Mouse (Mus musculus): Measurements from ENCODE around the gene Senp5. TPM values are rescaled to one million over a fixed set of nuclear protein-coding genes. Genes with fewer than 3 reads are reported as not detected.

The Senp5 gene
- polyA plus RNA-seq, 1 experiment, result 8.0 TPM

GRCm38 (mm10) chr16:31932840-31933697 lies 70.0 kb downstream of the Senp5 start:
- Histone ChIP-seq H3K4me3 (peak overlapping the region; percentile 20), H3ac (ENCODE audit: control insufficient read depth, insufficient read length) (no peak overlapping the region), H3K4me2 (ENCODE audit: low read depth) (peak overlapping the region; percentile 87), H3K36me3 (ENCODE audit: control insufficient read depth, insufficient read depth) (no peaks in the 10 kb centered on the region), H3K79me2 (ENCODE audit: control insufficient read depth, insufficient read depth) (no peaks in the 10 kb centered on the region), H3K27me3 (ENCODE audit: control insufficient read depth, insufficient read depth, insufficient read length) (no peaks in the 10 kb centered on the region)
- TF ChIP-seq SRF (IDR thresholded peaks at IDR 0.05; ENCODE audit: control insufficient read depth, insufficient read length, low read depth) (no peak), CEBPB (IDR thresholded peaks at IDR 0.05; ENCODE audit: insufficient read depth, poor library complexity, severe bottlenecking) (peak; percentile 51; the same call in 1 of the 2 replicates), MYOD1 (IDR thresholded peaks at IDR 0.05; ENCODE audit: control insufficient read depth in 1 of 3, insufficient read length in 2 of 3, low read depth in 2 of 3) (peak in 2 of 3 experiments; percentile 83 to 84), TCF3 (IDR thresholded peaks at IDR 0.05; ENCODE audit: insufficient read length, low read depth) (no peak), POLR2A (IDR thresholded peaks at IDR 0.05; ENCODE audit: insufficient read length, low read depth) (peak; percentile 61), MYOG (IDR thresholded peaks at IDR 0.05; ENCODE audit: control insufficient read depth in 1 of 3, insufficient read depth in 1 of 3, insufficient read length in 2 of 3, low read depth in 2 of 3) (peak; percentile 38 to 91 (median 86)), POLR2AphosphoS2 (IDR thresholded peaks at IDR 0.05; ENCODE audit: insufficient read length, low read depth) (peak; percentile 28)

GRCm38 (mm10) chr16:31932255-31932654 lies 70.8 kb downstream of the Senp5 start:
- Histone ChIP-seq H3K4me2 (ENCODE audit: low read depth) (peak overlapping the region; percentile 87), H3K79me2 (ENCODE audit: control insufficient read depth, insufficient read depth) (no peaks in the 10 kb centered on the region), H3K27me3 (ENCODE audit: control insufficient read depth, insufficient read depth, insufficient read length) (no peaks in the 10 kb centered on the region), H3ac (ENCODE audit: control insufficient read depth, insufficient read length) (no peak overlapping the region), H3K4me3 (no peak overlapping the region), H3K36me3 (ENCODE audit: control insufficient read depth, insufficient read depth) (no peaks in the 10 kb centered on the region)
- TF ChIP-seq MYOD1 (IDR thresholded peaks at IDR 0.05; ENCODE audit: control insufficient read depth in 1 of 3, insufficient read length in 2 of 3, low read depth in 2 of 3), result no peak
- no peak for TF ChIP-seq REST (IDR thresholded peaks at IDR 0.05; ENCODE audit: insufficient read depth, insufficient read length)
- no peak for TF ChIP-seq POLR2AphosphoS2 (IDR thresholded peaks at IDR 0.05; ENCODE audit: insufficient read length, low read depth)
- TF ChIP-seq POLR2A (IDR thresholded peaks at IDR 0.05; ENCODE audit: insufficient read length, low read depth), result no peak
- no peak for TF ChIP-seq MAX (IDR thresholded peaks at IDR 0.05; ENCODE audit: low read depth)
- no peak for TF ChIP-seq MYOG (IDR thresholded peaks at IDR 0.05; ENCODE audit: control insufficient read depth in 1 of 3, insufficient read depth in 1 of 3, insufficient read length in 2 of 3, low read depth in 2 of 3)
- no peak for TF ChIP-seq USF1 (IDR thresholded peaks at IDR 0.05; ENCODE audit: low read depth)
- TF ChIP-seq TCF3 (IDR thresholded peaks at IDR 0.05; ENCODE audit: insufficient read length, low read depth), result no peak
- no peak for TF ChIP-seq CEBPB (IDR thresholded peaks at IDR 0.05; ENCODE audit: insufficient read depth, poor library complexity, severe bottlenecking)
- TF ChIP-seq SRF (IDR thresholded peaks at IDR 0.05; ENCODE audit: control insufficient read depth, insufficient read length, low read depth), result no peak
- no peak for TF ChIP-seq E2F4 (IDR thresholded peaks at IDR 0.05; ENCODE audit: insufficient read depth)
- TF ChIP-seq TCF12 (IDR thresholded peaks at IDR 0.05; ENCODE audit: insufficient read depth, poor library complexity, severe bottlenecking), result no peak

GRCm38 (mm10) chr16:31931330-31931729 lies 71.8 kb downstream of the Senp5 start:
- Histone ChIP-seq H3K36me3 (ENCODE audit: control insufficient read depth, insufficient read depth) (no peaks in the 10 kb centered on the region), H3K79me2 (ENCODE audit: control insufficient read depth, insufficient read depth) (no peaks in the 10 kb centered on the region), H3K4me3 (no peak overlapping the region), H3ac (ENCODE audit: control insufficient read depth, insufficient read length) (no peak overlapping the region), H3K27me3 (ENCODE audit: control insufficient read depth, insufficient read depth, insufficient read length) (no peaks in the 10 kb centered on the region), H3K4me2 (ENCODE audit: low read depth) (no peak overlapping the region)
- no peak for TF ChIP-seq E2F4 (IDR thresholded peaks at IDR 0.05; ENCODE audit: insufficient read depth)
- TF ChIP-seq TCF12 (IDR thresholded peaks at IDR 0.05; ENCODE audit: insufficient read depth, poor library complexity, severe bottlenecking), result no peak
- TF ChIP-seq MYOG (IDR thresholded peaks at IDR 0.05; ENCODE audit: control insufficient read depth in 1 of 3, insufficient read depth in 1 of 3, insufficient read length in 2 of 3, low read depth in 2 of 3), result no peak
- no peak for TF ChIP-seq MYOD1 (IDR thresholded peaks at IDR 0.05; ENCODE audit: control insufficient read depth in 1 of 3, insufficient read length in 2 of 3, low read depth in 2 of 3)
- no peak for TF ChIP-seq MAX (IDR thresholded peaks at IDR 0.05; ENCODE audit: low read depth)
- TF ChIP-seq SRF (IDR thresholded peaks at IDR 0.05; ENCODE audit: control insufficient read depth, insufficient read length, low read depth), result no peak

GRCm38 (mm10) chr16:31927412-31927811 lies 75.7 kb downstream of the Senp5 start:
- no peaks in the 10 kb centered on the region for H3K79me2 ChIP-seq (ENCODE audit: control insufficient read depth, insufficient read depth)
- no peak overlapping the region for H3ac ChIP-seq (ENCODE audit: control insufficient read depth, insufficient read length)
- no peak for TF ChIP-seq E2F4 (IDR thresholded peaks at IDR 0.05; ENCODE audit: insufficient read depth)
- no peak for TF ChIP-seq SRF (IDR thresholded peaks at IDR 0.05; ENCODE audit: control insufficient read depth, insufficient read length, low read depth)
- no peak for TF ChIP-seq CEBPB (IDR thresholded peaks at IDR 0.05; ENCODE audit: insufficient read depth, poor library complexity, severe bottlenecking)
- no peak for TF ChIP-seq REST (IDR thresholded peaks at IDR 0.05; ENCODE audit: insufficient read depth, insufficient read length)
- no peak overlapping the region for H3K4me2 ChIP-seq (ENCODE audit: low read depth)
- H3K36me3 ChIP-seq (ENCODE audit: control insufficient read depth, insufficient read depth), result no peaks in the 10 kb centered on the region
- H3K4me3 ChIP-seq, result no peak overlapping the region
- peaks cover 2% of the 10 kb centered on the region for H3K27me3 ChIP-seq (ENCODE audit: control insufficient read depth, insufficient read depth, insufficient read length)

- peaks cover 4% of the 10 kb centered on the region for H3K27me3 ChIP-seq (ENCODE audit: control insufficient read depth, insufficient read depth, insufficient read length)
These were observed 76.4 kb downstream of the Senp5 start for GRCm38 (mm10) chr16:31926547-31927182.

More at GRCm38 (mm10) chr16:31926547-31927182, 76.4 kb downstream of the Senp5 start:
- Histone ChIP-seq H3K4me3 (no peak overlapping the region), H3K36me3 (ENCODE audit: control insufficient read depth, insufficient read depth) (no peaks in the 10 kb centered on the region), H3K79me2 (ENCODE audit: control insufficient read depth, insufficient read depth) (no peaks in the 10 kb centered on the region), H3ac (ENCODE audit: control insufficient read depth, insufficient read length) (no peak overlapping the region), H3K4me2 (ENCODE audit: low read depth) (no peak overlapping the region)
- no peak for TF ChIP-seq E2F4 (IDR thresholded peaks at IDR 0.05; ENCODE audit: insufficient read depth)
- no peak for TF ChIP-seq POLR2A (IDR thresholded peaks at IDR 0.05; ENCODE audit: insufficient read length, low read depth)
- no peak for TF ChIP-seq TCF3 (IDR thresholded peaks at IDR 0.05; ENCODE audit: insufficient read length, low read depth)
- no peak for TF ChIP-seq MAX (IDR thresholded peaks at IDR 0.05; ENCODE audit: low read depth)
